Mouse (Mus musculus): ENCODE results near the gene Tmem43. TPM values are rescaled to one million over a fixed set of nuclear protein-coding genes. Genes with fewer than 3 reads are reported as not detected.
"Not testable (repeated sequence)": the region's sequence is repeated elsewhere in the genome, so short reads cannot be mapped to it uniquely, and the experiment has no call there.

The Tmem43 gene
- polyA plus RNA-seq, 1 experiment from 2014 or later, result 69.6 TPM

DNA sequence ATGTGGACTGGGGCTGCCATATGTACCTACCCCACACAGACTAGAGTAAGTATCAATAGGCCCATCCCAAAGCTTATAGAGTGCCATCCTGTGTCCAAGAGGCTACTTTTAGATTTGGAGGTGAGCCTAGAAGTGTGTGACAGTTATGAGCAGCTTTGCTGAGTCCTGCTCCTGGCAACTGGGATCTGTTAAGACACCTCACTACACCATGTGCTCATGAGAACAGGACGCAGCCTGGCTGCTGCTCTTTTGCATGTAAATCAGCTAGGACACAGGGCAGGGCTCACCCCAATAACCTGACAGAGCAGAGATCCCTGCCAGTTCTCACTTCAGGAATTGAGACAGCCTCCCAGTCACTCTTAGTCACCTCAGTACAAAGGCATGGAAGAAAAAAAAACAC lies 6.4 kb upstream of the Tmem43 start:
- H3K4me1 ChIP-seq, result 0 out of 2 replicates have a peak, but pooled peaks cover 5% of the 10 kb centered on the region
- H3K4me3 ChIP-seq (replicated peaks), result no peak overlapping the region
- no peak overlapping the region for H3K27ac ChIP-seq (replicated peaks)
- WGBS, result 76% methylated on average over 1 of the region's 1 CpGs
- no peak overlapping the region for H3K9ac ChIP-seq
- no peak overlapping the region for H3K4me2 ChIP-seq (replicated peaks)
- no peaks in the 10 kb centered on the region for H3K9me3 ChIP-seq (replicated peaks)
- H3K27me3 ChIP-seq, result no peaks in the 10 kb centered on the region
- ATAC-seq (ENCODE audit: insufficient number of reproducible peaks, low FRiP score, low TSS enrichment, low read depth), result no peak
- peaks cover 47% of the 10 kb centered on the region for H3K36me3 ChIP-seq

DNA sequence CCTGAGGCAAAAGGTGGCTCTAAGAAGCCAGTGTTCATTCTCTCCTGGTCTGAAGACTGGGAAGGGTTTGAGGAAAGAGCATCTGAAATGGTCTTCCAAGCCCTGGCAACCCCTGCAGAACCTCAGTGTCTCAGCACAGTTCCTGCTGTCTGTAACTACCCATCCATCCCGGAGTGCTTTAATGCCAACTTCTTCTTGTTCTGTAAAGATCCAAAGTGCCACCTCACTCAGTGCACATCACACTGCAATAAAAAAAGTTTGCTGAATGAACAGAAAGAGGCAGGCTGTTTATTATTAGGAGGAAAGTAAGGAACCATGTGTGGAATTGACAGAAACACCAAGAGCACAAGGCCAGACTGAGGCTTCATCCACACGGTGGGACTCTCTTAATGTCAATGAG lies 2.8 kb upstream of the Tmem43 start:
- peaks cover 23% of the 10 kb centered on the region for H3K4me1 ChIP-seq
- ATAC-seq (ENCODE audit: insufficient number of reproducible peaks, low FRiP score, low TSS enrichment, low read depth), result no peak
- 76% methylated on average over 2 of the region's 2 CpGs for WGBS

DNA sequence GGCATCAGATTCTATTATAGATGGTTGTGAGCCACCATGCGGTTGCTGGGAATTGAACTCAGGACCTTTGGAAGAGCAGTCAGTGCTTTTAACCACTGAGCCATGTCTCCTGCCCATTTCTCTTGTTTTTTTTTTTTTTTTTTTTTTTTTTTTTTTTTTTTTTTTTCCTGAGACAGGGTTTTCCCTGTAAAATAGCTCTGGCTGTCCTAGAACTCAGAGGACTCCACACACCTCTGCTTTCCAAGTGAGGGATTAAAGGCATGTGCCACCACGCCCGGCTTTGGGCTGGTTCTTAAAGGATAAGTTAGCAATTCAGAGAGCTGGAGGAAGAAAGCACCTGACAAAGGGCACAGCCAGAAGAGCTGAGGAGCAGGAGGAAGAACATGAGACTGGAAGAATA lies 2.1 kb upstream of the Tmem43 start:
- peaks cover 17% of the 10 kb centered on the region for H3K36me3 ChIP-seq
- 84% methylated on average over 3 of the region's 3 CpGs for WGBS
- not testable (repeated sequence) for H3K27ac ChIP-seq (replicated peaks); H3K9ac ChIP-seq; H3K9me3 ChIP-seq (replicated peaks); H3K27me3 ChIP-seq; ATAC-seq (ENCODE audit: insufficient number of reproducible peaks, low FRiP score, low TSS enrichment, low read depth); H3K4me2 ChIP-seq (replicated peaks); H3K4me3 ChIP-seq (replicated peaks)
- H3K4me1 ChIP-seq, result peaks cover 23% of the 10 kb centered on the region

More for the DNA sequence above, 2.8 kb upstream of the Tmem43 start:
- Histone ChIP-seq H3K27ac (replicated peaks) (no peak overlapping the region), H3K27me3 (no peaks in the 10 kb centered on the region), H3K4me3 (replicated peaks) (no peak overlapping the region), H3K4me2 (replicated peaks) (no peak overlapping the region), H3K36me3 (peaks cover 20% of the 10 kb centered on the region), H3K9ac (no peak overlapping the region), H3K9me3 (replicated peaks) (no peaks in the 10 kb centered on the region)

DNA sequence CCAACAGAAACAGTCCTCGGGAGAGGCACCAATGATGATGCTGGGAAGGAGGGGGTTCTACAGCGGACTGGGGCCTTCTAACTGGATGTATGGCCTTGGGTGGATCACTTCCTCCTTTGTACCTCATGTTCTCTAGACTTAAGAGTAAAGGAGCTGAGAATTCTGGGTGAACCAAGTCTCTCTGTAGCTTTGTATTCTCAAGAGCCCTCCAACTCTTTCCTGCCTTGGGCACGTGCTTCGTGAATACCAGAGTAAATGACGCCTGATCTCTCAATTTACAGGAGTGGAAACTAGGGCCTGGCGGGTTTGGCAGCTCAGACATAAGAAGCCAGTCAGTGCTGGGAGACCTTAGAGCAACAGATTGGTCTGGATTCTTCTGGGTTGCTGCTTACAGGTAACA lies 1.2 kb upstream of the Tmem43 start:
- no peaks in the 10 kb centered on the region for H3K27me3 ChIP-seq
- peak overlapping the region; percentile 85 for H3K9ac ChIP-seq
- H3K36me3 ChIP-seq, result peaks cover 17% of the 10 kb centered on the region
- no peaks in the 10 kb centered on the region for H3K9me3 ChIP-seq (replicated peaks)
- H3K4me3 ChIP-seq (replicated peaks), result peak overlapping the region; percentile 87
- peaks cover 23% of the 10 kb centered on the region for H3K4me1 ChIP-seq
- no peak for ATAC-seq (ENCODE audit: insufficient number of reproducible peaks, low FRiP score, low TSS enrichment, low read depth)
- H3K4me2 ChIP-seq (replicated peaks), result peak overlapping the region; percentile 72
- peak overlapping the region; percentile 84; the same call in 1 of the 2 replicates for H3K27ac ChIP-seq (replicated peaks)
- 23% methylated on average over 6 of the region's 6 CpGs for WGBS

DNA sequence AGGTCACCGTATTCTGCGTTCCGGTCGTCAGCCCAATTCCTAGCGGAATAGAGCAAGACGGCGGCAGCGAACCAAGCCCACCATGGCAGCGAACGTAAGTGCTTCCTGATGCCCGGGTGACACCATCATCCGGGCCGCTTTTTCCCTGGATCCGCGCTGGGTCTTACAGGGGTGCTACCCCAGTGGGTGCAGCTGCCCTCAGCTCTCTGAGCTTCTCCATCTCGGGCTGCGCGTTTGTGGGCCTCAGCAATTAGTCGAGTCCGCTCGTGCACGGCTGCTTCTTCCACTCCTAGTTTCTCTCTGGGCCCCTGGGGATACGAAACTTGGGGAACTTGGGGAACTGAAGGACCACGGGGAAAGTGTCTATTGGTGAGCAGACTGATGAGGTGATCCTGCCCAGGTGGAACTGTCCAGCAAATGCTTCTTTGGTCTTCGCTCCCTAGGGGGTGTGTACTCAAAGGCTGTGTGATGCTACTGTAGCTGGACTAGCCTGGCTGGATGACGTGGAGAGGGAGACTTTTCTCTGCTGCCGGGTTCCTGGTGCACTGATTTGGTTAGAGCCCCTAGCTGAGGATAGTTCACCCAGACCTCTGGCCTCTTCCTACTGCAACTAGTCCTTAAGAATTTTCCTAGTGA lies 420 bp downstream of the Tmem43 start:
- under 1% methylated on average over 27 of the region's 27 CpGs for WGBS
- peak overlapping the region; percentile 87 for H3K4me3 ChIP-seq (replicated peaks)
- peak overlapping the region; percentile 76 for H3K4me2 ChIP-seq (replicated peaks)
- no peaks in the 10 kb centered on the region for H3K27me3 ChIP-seq
- H3K4me1 ChIP-seq, result peaks cover 23% of the 10 kb centered on the region
- H3K9me3 ChIP-seq (replicated peaks), result no peaks in the 10 kb centered on the region
- ATAC-seq (ENCODE audit: insufficient number of reproducible peaks, low FRiP score, low TSS enrichment, low read depth), result peak; percentile 26
- peaks cover 27% of the 10 kb centered on the region for H3K36me3 ChIP-seq
- peak overlapping the region; percentile 72 for H3K27ac ChIP-seq (replicated peaks)
- peak overlapping the region; percentile 53 for H3K9ac ChIP-seq

DNA sequence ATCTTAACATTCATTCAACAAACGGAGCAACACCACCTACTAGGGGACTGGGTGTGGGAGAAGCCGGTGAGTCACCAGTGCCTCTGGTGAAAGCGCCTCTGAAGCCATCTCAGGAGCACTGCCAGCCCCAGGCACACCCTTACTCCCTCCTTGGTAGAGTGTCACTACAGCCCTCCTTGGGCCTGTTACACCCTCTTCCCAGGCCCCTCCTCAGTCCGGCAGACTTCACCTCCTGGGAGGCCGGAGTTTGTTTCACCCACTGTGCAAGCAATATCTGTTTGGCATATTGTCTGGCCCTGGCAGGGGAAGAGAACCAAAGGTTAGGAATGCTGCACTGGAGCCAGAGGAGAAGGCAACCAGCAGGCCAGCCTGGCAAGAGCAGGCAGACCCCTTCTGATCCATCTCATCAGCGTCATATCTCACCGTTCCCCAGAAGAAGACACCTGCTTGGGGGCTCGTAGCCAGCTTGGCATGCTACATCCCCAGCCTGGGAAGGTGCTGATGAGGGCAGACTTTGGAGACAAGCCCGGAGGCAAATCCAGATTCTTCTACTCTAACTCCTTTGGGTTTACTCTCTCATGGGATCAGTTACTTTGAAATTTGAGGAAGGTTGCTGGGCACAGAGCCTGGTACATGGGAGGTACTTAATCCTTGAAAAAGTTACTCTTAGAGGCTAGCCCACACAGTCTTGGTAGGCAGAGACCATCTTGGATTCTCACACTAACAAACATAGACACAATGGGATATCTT lies 1.1 kb downstream of the Tmem43 start:
- peak overlapping the region; percentile 87 for H3K4me3 ChIP-seq (replicated peaks)
- peaks cover 23% of the 10 kb centered on the region for H3K4me1 ChIP-seq
- H3K4me2 ChIP-seq (replicated peaks), result peak overlapping the region; percentile 76
- WGBS, result 41% methylated on average over 9 of the region's 9 CpGs
- peak overlapping the region; percentile 53 for H3K9ac ChIP-seq
- ATAC-seq (ENCODE audit: insufficient number of reproducible peaks, low FRiP score, low TSS enrichment, low read depth), result no peak
- no peaks in the 10 kb centered on the region for H3K27me3 ChIP-seq
- 0 out of 2 replicates have a peak overlapping the region, but pooled peaks have one; percentile 72 for H3K27ac ChIP-seq (replicated peaks)
- H3K36me3 ChIP-seq, result peaks cover 34% of the 10 kb centered on the region
- H3K9me3 ChIP-seq (replicated peaks), result no peaks in the 10 kb centered on the region

DNA sequence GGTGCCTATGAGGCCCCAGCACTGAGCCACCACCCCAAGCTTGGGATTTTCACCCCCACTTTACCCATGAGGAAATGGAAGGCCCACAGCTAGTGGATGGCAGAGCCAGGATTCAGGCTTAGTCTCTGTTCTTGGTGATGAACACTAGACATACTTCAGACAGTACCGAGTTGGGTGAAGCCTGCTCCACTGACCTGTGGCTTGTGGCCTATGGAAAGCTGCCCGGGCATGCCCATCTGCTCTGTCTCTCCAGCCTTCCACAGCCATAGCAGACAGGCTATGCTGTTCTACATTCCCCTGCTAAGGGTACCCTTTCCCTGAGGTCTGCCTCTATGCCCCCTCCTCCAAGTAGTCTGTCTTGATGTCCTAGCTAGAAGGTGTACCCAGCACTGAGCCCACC lies 3.0 kb downstream of the Tmem43 start:
- peaks cover 54% of the 10 kb centered on the region for H3K36me3 ChIP-seq
- no peak overlapping the region for H3K4me2 ChIP-seq (replicated peaks)
- ATAC-seq (ENCODE audit: insufficient number of reproducible peaks, low FRiP score, low TSS enrichment, low read depth), result no peak
- H3K27me3 ChIP-seq, result no peaks in the 10 kb centered on the region
- no peak overlapping the region for H3K27ac ChIP-seq (replicated peaks)
- peaks cover 23% of the 10 kb centered on the region for H3K4me1 ChIP-seq
- H3K4me3 ChIP-seq (replicated peaks), result no peak overlapping the region
- H3K9ac ChIP-seq, result no peak overlapping the region
- WGBS, result 80% methylated on average over 2 of the region's 2 CpGs
- H3K9me3 ChIP-seq (replicated peaks), result no peaks in the 10 kb centered on the region

DNA sequence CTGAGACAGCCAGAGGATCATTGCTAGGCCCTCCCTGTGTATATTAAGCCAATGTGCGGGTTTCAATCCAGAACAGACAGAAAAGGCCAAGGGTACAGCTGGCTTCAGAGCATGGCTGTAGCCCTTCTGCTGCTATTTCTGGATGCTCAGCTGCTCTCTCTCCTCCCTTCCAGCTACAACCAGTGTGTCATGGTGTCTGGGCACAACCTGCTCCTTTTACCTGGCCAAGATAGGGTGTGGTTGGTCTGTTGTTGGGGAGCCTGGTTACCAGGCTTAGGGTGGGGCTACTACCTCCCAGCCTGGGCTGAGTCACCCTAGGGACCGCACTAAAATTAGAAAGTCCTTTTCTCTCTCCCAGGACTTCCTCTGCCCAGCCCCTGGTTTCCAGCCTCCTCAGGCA lies 9.9 kb downstream of the Tmem43 start:
- H3K27ac ChIP-seq (replicated peaks), result no peak overlapping the region
- H3K9me3 ChIP-seq (replicated peaks), result no peaks in the 10 kb centered on the region
- 88% methylated on average over 2 of the region's 2 CpGs for WGBS
- no peaks in the 10 kb centered on the region for H3K4me1 ChIP-seq
- no peaks in the 10 kb centered on the region for H3K27me3 ChIP-seq
- H3K9ac ChIP-seq, result no peak overlapping the region
- H3K4me2 ChIP-seq (replicated peaks), result no peak overlapping the region
- no peak overlapping the region for H3K4me3 ChIP-seq (replicated peaks)
- H3K36me3 ChIP-seq, result peaks cover 99% of the 10 kb centered on the region
- no peak for ATAC-seq (ENCODE audit: insufficient number of reproducible peaks, low FRiP score, low TSS enrichment, low read depth)

DNA sequence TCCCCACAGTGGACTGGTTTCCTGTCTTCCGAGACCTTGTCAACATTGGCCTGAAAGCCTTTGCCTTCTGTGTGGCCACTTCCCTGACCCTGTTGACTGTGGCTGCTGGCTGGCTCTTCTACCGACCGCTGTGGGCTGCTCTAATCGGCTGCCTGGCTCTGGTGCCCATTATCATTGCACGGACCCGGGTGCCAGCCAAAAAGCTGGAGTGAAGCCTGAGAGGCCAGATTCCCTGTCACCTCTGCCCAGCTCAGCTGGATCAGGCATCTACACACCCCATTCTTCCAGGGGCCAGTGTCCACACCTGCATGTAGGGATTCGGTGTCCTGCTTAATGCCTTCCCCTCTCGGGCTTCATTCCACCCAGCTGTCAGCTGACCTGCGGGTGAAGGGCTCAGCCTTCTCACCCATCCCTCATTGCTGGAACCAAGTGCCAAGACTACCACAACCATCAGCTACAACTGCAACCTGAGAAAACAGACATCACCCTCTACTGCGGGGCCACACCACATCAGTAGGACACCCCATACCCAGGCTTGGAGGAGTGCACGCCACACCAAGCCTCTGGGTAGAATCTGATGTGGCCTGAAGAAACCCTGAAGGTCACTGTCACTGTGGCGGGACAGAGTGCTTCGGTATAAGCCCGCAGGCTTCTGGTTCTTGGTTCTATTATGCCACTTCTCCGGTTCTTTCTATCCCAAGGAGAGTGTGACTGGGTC lies 13.4 kb downstream of the Tmem43 start:
- H3K4me3 ChIP-seq (replicated peaks), result no peak overlapping the region
- no peak for ATAC-seq (ENCODE audit: insufficient number of reproducible peaks, low FRiP score, low TSS enrichment, low read depth)
- no peaks in the 10 kb centered on the region for H3K9me3 ChIP-seq (replicated peaks)
- H3K4me2 ChIP-seq (replicated peaks), result no peak overlapping the region
- no peaks in the 10 kb centered on the region for H3K27me3 ChIP-seq
- WGBS, result 91% methylated on average over 15 of the region's 15 CpGs
- no peak overlapping the region for H3K9ac ChIP-seq
- no peak overlapping the region for H3K27ac ChIP-seq (replicated peaks)
- peaks cover 92% of the 10 kb centered on the region for H3K36me3 ChIP-seq
- no peaks in the 10 kb centered on the region for H3K4me1 ChIP-seq

DNA sequence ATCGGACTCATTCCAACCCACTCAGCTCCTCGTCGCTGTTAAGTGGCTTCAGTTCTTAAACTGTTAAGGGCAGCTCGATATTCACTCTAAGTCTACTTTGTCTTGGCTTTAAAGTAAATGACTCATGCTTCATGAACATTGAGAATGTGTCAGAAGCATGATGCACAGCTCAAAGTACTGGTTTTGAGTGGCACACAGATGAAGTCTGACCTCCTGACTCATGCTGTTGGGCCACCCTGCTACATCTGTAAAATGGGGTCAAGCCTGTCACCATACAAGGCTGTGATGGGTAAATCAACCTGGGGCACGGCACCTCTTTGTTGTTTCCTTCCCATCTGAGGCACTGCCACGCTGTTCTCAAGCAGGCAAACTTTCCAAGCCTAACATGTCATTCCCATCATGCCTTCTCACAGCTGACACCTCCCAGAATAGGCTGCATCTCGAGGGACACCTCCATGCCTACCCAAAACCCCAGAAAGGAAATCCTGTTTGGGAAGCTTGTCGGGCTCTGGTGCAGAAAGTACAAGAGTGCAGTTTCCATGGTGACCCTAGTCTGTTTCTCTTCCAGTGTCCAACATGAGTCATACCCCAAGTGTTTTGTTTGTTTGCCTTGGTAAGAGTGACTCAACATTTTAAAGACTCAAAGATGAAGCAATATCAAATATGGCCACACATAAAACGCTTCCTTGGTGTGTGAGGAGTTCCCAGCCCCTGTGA lies 15.2 kb downstream of the Tmem43 start:
- Histone ChIP-seq H3K9me3 (replicated peaks) (no peaks in the 10 kb centered on the region), H3K27me3 (no peaks in the 10 kb centered on the region), H3K36me3 (peaks cover 91% of the 10 kb centered on the region), H3K27ac (replicated peaks) (no peak overlapping the region), H3K4me2 (replicated peaks) (no peak overlapping the region), H3K4me1 (no peaks in the 10 kb centered on the region), H3K4me3 (replicated peaks) (no peak overlapping the region), H3K9ac (no peak overlapping the region)
- WGBS, result 79% methylated on average over 9 of the region's 9 CpGs
- no peak for ATAC-seq (ENCODE audit: insufficient number of reproducible peaks, low FRiP score, low TSS enrichment, low read depth)

DNA sequence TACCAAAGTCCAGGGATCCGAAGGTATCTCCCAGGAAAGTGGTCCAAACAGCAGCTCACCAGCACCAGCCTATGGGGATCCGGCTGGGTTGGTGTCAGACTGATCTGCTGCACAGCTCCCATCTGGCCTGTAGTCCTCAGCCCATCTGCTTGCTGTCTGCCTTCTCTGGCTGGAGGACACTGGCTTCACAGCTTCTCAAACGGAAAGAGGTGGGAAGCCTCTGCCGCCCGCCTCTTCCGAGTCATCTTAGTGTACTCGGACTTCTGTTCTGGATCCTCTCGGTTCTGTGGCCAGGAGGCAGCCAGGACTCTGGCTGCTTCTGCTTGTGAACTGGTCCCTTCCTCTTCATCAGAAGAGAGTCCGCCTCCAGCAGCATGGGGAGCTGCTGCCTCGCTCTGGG lies 16.4 kb downstream of the Tmem43 start:
- Histone ChIP-seq H3K9ac (no peak overlapping the region), H3K9me3 (replicated peaks) (no peaks in the 10 kb centered on the region), H3K4me2 (replicated peaks) (no peak overlapping the region), H3K27ac (replicated peaks) (no peak overlapping the region), H3K27me3 (no peaks in the 10 kb centered on the region), H3K36me3 (peaks cover 89% of the 10 kb centered on the region), H3K4me3 (replicated peaks) (no peak overlapping the region), H3K4me1 (no peaks in the 10 kb centered on the region)
- WGBS, result 80% methylated on average over 10 of the region's 10 CpGs
- ATAC-seq (ENCODE audit: insufficient number of reproducible peaks, low FRiP score, low TSS enrichment, low read depth), result no peak

Data from embryonic facial prominence, embryonic 15.5 days (tissue).